Mouse (Mus musculus) liver, adult 2 months (tissue): Measurements from ENCODE around the gene Arhgap17. TPM values are rescaled to one million over a fixed set of nuclear protein-coding genes. Genes with fewer than 3 reads are reported as not detected.

Source experiments
- DNase-seq: peaks from one replicate; pipeline ENCODE4 v3.0.0-alpha.2; 2011; ENCODE audit warnings: low read depth, low spot score; ENCODE audit errors: extremely low read depth
- H3K27ac ChIP-seq: fragments of 200-500 bp; replicated peaks from 2 replicates; pipeline ENCODE4 v1.5.1; 2012; ENCODE audit warnings: low read depth, mild to moderate bottlenecking, control low read depth, inconsistent platforms, low read length; ENCODE audit not compliant: insufficient read depth
- H3K27me3 ChIP-seq: fragments of 200-500 bp; 2 replicates; pipeline ENCODE4 v1.6.1; 2012; ENCODE audit warnings: mild to moderate bottlenecking, moderate library complexity, low read length, inconsistent platforms; ENCODE audit not compliant: control insufficient read depth, insufficient read depth
- H3K36me3 ChIP-seq: fragments of 200-500 bp; 2 replicates; pipeline ENCODE4 v1.6.1; 2012; ENCODE audit warnings: low read length, inconsistent platforms; ENCODE audit not compliant: control insufficient read depth, insufficient read depth
- H3K4me1 ChIP-seq: fragments of 200-500 bp; 2 replicates; pipeline ENCODE4 v1.6.1; 2011; ENCODE audit warnings: low read length; ENCODE audit not compliant: control insufficient read depth, insufficient read depth
- H3K4me3 ChIP-seq: fragments of 200-500 bp; 2 replicates; pipeline ENCODE4 v1.5.1; 2011; ENCODE audit warnings: low read depth, mild to moderate bottlenecking, control low read depth, low read length, moderate library complexity; ENCODE audit not compliant: insufficient read depth
- H3K79me2 ChIP-seq: fragments of 200-500 bp; 2 replicates; pipeline ENCODE4 v1.6.1; 2012; ENCODE audit warnings: inconsistent platforms, mild to moderate bottlenecking, low read length, moderate library complexity; ENCODE audit not compliant: control insufficient read depth, insufficient read depth
- H3K9ac ChIP-seq: fragments of 200-500 bp; 2 replicates; pipeline ENCODE4 v1.6.1; 2012; ENCODE audit warnings: low read depth, mild to moderate bottlenecking, control low read depth, inconsistent platforms, low read length
- CTCF ChIP-seq: fragments of 200-500 bp; IDR thresholded peaks from 2 replicates; pipeline ENCODE4 v1.5.1; 2011; ENCODE audit warnings: low read depth, low read length, control low read depth
- POLR2A ChIP-seq: fragments of 200-500 bp; IDR thresholded peaks from 2 replicates; pipeline ENCODE4 v1.6.1; 2011; ENCODE audit warnings: low read length, control low read depth; ENCODE audit not compliant: insufficient read depth; ENCODE audit errors: extremely low read depth
- WGBS: fragments of 180-500 bp; shearing (Covaris S2); methylation state at CpG from one replicate; pipeline ENCODE4 v1.1.7; 2018; 5-methylcytosine and 5-hydroxymethylcytosine counted together
- polyA plus RNA-seq: library from polyadenylated mRNA; depleted of rRNA; stranded (reverse); fragments of >200 nt; gene quantifications from 2 replicates; pipeline ENCODE4 v1.2.3, GENCODE M21; 2012
- total RNA-seq: library from RNA; depleted of rRNA; stranded (reverse); fragments of >200 nt; gene quantifications from 2 replicates; pipeline ENCODE4 v1.2.3, GENCODE M21; 2014

The Arhgap17 gene
- total and polyA plus RNA-seq, 2 experiments = 4.9 to 8.6 TPM

DNA sequence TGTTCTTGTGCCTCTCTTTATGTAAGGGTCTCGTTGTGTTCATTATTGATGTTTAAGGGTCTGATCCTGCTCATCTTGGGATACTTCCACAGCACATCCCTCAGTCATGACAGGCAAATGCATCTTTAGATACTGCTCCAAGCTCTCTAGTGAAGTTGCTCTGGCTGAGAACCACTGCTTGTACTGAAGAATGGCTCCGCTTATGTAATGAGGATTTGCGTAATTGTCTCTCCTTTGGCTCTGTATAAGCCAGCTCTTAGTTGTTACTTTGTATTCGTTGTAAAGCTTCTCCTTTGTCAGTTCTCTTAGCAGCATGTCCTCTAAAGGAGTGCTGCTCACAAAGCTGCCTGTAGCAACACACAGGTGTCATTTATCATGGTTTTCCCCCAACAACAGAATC lies 37.3 kb upstream of the Arhgap17 start:
- H3K27ac ChIP-seq = peak overlapping the region; percentile 21; the same call in 1 of the 2 replicates
- no peak overlapping the region for H3K4me3 ChIP-seq
- H3K79me2 ChIP-seq = no peaks in the 10 kb centered on the region; the same call in 1 of the 2 replicates
- no peak overlapping the region for H3K9ac ChIP-seq
- H3K27me3 ChIP-seq = no peaks in the 10 kb centered on the region
- peaks cover 20% of the 10 kb centered on the region for H3K36me3 ChIP-seq
- WGBS = 55% methylated on average over 4 of the region's 4 CpGs
- DNase-seq = peak; percentile 77
- TF ChIP-seq POLR2A (no peak), CTCF (no peak)
- peaks cover 9% of the 10 kb centered on the region for H3K4me1 ChIP-seq

DNA sequence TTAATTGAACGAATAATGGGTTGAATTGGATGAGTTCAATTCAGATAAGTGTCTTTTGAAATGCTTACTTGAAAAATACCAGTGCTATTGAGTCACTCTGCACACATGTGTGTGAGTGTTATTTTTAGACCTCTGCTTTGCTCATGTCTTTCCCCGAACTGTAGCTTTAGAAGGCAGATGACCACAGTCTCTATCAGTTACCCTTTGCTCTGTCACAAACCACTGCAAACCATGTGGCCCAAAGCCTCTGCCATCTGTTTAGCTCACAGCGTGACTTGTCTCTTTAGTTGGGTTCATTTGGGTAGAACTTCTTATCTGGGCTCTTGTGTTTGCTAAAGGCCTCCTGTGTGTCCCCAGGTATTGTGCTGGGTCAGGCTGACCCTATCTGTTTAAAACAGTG lies 35.9 kb upstream of the Arhgap17 start:
- peak; percentile 91 for DNase-seq
- H3K4me1 ChIP-seq = peaks cover 9% of the 10 kb centered on the region
- H3K9ac ChIP-seq = no peak overlapping the region
- no peaks in the 10 kb centered on the region; the same call in 1 of the 2 replicates for H3K79me2 ChIP-seq
- TF ChIP-seq CTCF (no peak), POLR2A (no peak)
- 13% methylated on average over 3 of the region's 3 CpGs for WGBS
- H3K27ac ChIP-seq = peak overlapping the region; percentile 41; the same call in 1 of the 2 replicates
- peaks cover 25% of the 10 kb centered on the region for H3K36me3 ChIP-seq
- no peak overlapping the region for H3K4me3 ChIP-seq
- no peaks in the 10 kb centered on the region for H3K27me3 ChIP-seq

DNA sequence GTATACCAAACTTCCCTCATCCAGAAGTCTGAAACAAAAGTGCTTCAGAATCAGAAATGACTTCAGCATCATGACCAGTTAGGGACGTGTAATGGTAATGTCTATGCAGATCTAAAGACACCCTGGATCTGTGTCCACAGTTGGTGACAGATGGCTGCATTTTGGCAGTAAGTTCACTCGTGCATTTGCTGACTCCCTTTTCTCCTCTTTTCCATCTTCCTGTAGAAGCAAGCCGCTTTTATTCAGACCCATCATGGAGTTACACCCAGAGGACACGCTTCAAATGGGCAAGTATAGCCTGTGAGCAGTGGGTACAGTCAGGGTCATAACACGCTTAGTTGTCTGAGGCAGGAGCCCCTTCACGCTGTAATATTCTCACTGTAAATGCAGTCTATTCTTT lies 34.5 kb upstream of the Arhgap17 start:
- 98% methylated on average over 6 of the region's 6 CpGs for WGBS
- DNase-seq = no peak
- H3K27ac ChIP-seq = no peak overlapping the region
- no peaks in the 10 kb centered on the region for H3K27me3 ChIP-seq
- TF ChIP-seq POLR2A (no peak), CTCF (no peak)
- no peaks in the 10 kb centered on the region; the same call in 1 of the 2 replicates for H3K79me2 ChIP-seq
- no peak overlapping the region for H3K9ac ChIP-seq
- no peak overlapping the region for H3K4me3 ChIP-seq
- peaks cover 26% of the 10 kb centered on the region for H3K36me3 ChIP-seq
- peaks cover 9% of the 10 kb centered on the region for H3K4me1 ChIP-seq

DNA sequence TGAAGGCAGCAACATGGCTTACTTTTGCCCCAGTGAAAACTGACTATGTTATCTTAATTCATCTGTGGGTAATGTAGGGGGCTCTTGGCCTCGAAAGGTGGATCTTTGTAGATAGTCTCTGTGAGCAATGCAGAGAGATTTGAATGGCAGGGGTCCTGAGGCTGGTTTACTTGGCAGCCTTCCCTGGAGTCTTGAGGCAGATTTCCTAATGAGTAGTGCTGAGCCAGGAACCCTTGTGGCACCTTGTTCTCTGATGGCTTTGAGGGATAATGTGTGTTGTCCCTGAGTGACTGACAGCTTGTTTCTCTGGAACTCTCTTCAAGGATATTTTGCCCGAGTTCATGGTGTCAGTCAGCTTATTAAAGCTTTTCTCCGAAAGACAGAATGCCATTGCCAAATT lies 31.4 kb upstream of the Arhgap17 start:
- Histone ChIP-seq H3K36me3 (peaks cover 26% of the 10 kb centered on the region), H3K79me2 (no peaks in the 10 kb centered on the region), H3K27me3 (no peaks in the 10 kb centered on the region), H3K4me1 (peaks cover 8% of the 10 kb centered on the region), H3K9ac (no peak overlapping the region), H3K27ac (no peak overlapping the region), H3K4me3 (no peak overlapping the region)
- WGBS = 87% methylated on average over 3 of the region's 3 CpGs
- TF ChIP-seq CTCF = no peak
- TF ChIP-seq POLR2A = no peak
- no peak for DNase-seq

DNA sequence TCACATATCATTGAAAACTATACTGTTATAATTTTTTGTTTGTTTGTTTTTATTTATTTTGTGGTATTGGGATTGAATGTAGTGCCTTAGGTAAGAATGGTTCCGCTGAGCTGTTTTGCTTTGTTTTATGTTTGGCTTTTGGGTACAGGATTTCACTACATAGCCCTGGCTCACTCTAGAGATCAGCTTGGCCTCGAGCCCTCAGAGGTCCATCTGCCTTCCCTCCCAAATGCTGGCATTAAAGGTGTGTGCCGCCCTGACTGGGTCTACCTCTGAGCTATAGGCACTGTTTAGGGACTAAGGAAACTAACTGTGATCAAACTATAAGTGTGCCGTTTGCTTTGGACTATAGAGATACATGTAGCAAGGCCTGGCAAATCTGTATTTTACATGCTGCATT lies 29.6 kb upstream of the Arhgap17 start:
- no peak overlapping the region for H3K4me3 ChIP-seq

DNA sequence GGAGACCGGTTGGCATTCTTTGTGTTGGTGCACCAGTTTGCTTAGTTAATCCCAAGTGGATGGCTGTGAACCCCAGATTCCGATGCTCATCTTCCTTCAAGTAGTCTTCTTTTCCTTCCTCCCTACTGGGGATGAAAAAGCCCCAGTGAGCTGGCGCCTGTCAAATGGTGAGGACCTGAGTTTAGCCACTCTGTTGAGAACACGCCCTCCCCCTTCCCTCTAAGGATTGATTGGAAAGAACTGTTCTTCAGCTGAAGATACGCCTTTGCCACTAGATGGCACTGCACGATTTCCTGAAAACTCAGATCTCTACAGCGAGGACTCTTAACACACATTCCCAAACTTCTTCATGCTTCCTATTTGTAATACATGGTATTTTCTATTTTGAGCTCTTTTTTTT lies 29.1 kb upstream of the Arhgap17 start:
- Histone ChIP-seq H3K9ac (no peak overlapping the region), H3K4me1 (peaks cover 3% of the 10 kb centered on the region; the same call in 1 of the 2 replicates), H3K27ac (no peak overlapping the region), H3K27me3 (no peaks in the 10 kb centered on the region), H3K79me2 (no peaks in the 10 kb centered on the region), H3K4me3 (no peak overlapping the region), H3K36me3 (peaks cover 20% of the 10 kb centered on the region)
- DNase-seq = peak; percentile 76
- no peak for TF ChIP-seq POLR2A
- TF ChIP-seq CTCF = peak; percentile 57
- 22% methylated on average over 7 of the region's 7 CpGs for WGBS

More for the DNA sequence above, 29.6 kb upstream of the Arhgap17 start:
- H3K4me1 ChIP-seq = peaks cover 2% of the 10 kb centered on the region; the same call in 1 of the 2 replicates
- WGBS = 85% methylated on average over 4 of the region's 4 CpGs
- TF ChIP-seq POLR2A (no peak), CTCF (no peak)
- DNase-seq = no peak
- no peak overlapping the region for H3K27ac ChIP-seq
- peaks cover 21% of the 10 kb centered on the region for H3K36me3 ChIP-seq
- no peaks in the 10 kb centered on the region for H3K79me2 ChIP-seq
- H3K9ac ChIP-seq = no peak overlapping the region
- H3K27me3 ChIP-seq = no peaks in the 10 kb centered on the region
